Mouse (Mus musculus): Measurements from ENCODE around the gene Cdc42ep3. TPM values are rescaled to one million over a fixed set of nuclear protein-coding genes. Genes with fewer than 3 reads are reported as not detected.
A peak's percentile ranks its signal among the peaks of the same experiment; 100 is the strongest.

Gene Cdc42ep3
- total and polyA plus RNA-seq, 3 experiments = 0.11 TPM; not detected in 2

GRCm38 (mm10) chr17:79355271-79355991 is 540 bp upstream of the Cdc42ep3 start:
- DNase-seq (ENCODE audit: low spot score) = no peak
- H3K9me3 ChIP-seq (replicated peaks) = peaks cover 37% of the 10 kb centered on the region
- H3K27me3 ChIP-seq (ENCODE audit: insufficient read depth, low read length) = no peaks in the 10 kb centered on the region
- no peak for ATAC-seq (ENCODE audit: extremely low read depth, insufficient number of reproducible peaks, low FRiP score, poor library complexity, severe bottlenecking)
- TF ChIP-seq CTCF (IDR thresholded peaks at IDR 0.05; ENCODE audit: low read depth, low read length) (no peak), TAL1 (conservative IDR thresholded peaks at IDR 0.05; ENCODE audit: low read depth, low read length) (no peak), POLR2AphosphoS5 (IDR thresholded peaks at IDR 0.05; ENCODE audit: insufficient replicate concordance, low read depth, low read length) (no peak), GATA2 (IDR thresholded peaks at IDR 0.05; ENCODE audit: borderline replicate concordance, low read depth, low read length) (no peak), GATA1 (IDR thresholded peaks at IDR 0.05; ENCODE audit: borderline replicate concordance, low read length) (no peak)
- H3K4me3 ChIP-seq (ENCODE audit: low read depth, low read length) = no peak overlapping the region; the same call in 1 of the 2 replicates
- no peaks in the 10 kb centered on the region for H3K4me1 ChIP-seq (ENCODE audit: insufficient read depth, low read depth, low read length)
- H3K36me3 ChIP-seq (replicated peaks) = no peaks in the 10 kb centered on the region

GRCm38 (mm10) chr17:79354174-79354443 is 782 bp downstream of the Cdc42ep3 start:
- ATAC-seq (ENCODE audit: extremely low read depth, insufficient number of reproducible peaks, low FRiP score, poor library complexity, severe bottlenecking) = no peak
- no peak for TF ChIP-seq TAL1 (conservative IDR thresholded peaks at IDR 0.05; ENCODE audit: low read depth, low read length)
- no peak for TF ChIP-seq CTCF (IDR thresholded peaks at IDR 0.05; ENCODE audit: low read depth, low read length)
- TF ChIP-seq GATA2 (IDR thresholded peaks at IDR 0.05; ENCODE audit: borderline replicate concordance, low read depth, low read length) = no peak
- TF ChIP-seq POLR2AphosphoS5 (IDR thresholded peaks at IDR 0.05; ENCODE audit: insufficient replicate concordance, low read depth, low read length) = no peak
- TF ChIP-seq GATA1 (IDR thresholded peaks at IDR 0.05; ENCODE audit: borderline replicate concordance, low read length) = no peak
- no peak for DNase-seq (ENCODE audit: low spot score)
- Histone ChIP-seq H3K27me3 (ENCODE audit: insufficient read depth, low read length) (no peaks in the 10 kb centered on the region), H3K4me1 (ENCODE audit: insufficient read depth, low read depth, low read length) (no peaks in the 10 kb centered on the region), H3K9me3 (replicated peaks) (peaks cover 46% of the 10 kb centered on the region), H3K4me3 (ENCODE audit: low read depth, low read length) (peak overlapping the region; percentile 13; the same call in 1 of the 2 replicates), H3K36me3 (replicated peaks) (no peaks in the 10 kb centered on the region)

- Histone ChIP-seq H3K36me3 (replicated peaks) (no peaks in the 10 kb centered on the region), H3K27me3 (ENCODE audit: insufficient read depth, low read length) (no peaks in the 10 kb centered on the region), H3K4me3 (ENCODE audit: low read depth, low read length) (no peak overlapping the region), H3K9me3 (replicated peaks) (peaks cover 49% of the 10 kb centered on the region), H3K4me1 (ENCODE audit: insufficient read depth, low read depth, low read length) (no peaks in the 10 kb centered on the region)
- TF ChIP-seq GATA1 (IDR thresholded peaks at IDR 0.05; ENCODE audit: borderline replicate concordance, low read length) = no peak
- TF ChIP-seq POLR2AphosphoS5 (IDR thresholded peaks at IDR 0.05; ENCODE audit: insufficient replicate concordance, low read depth, low read length) = no peak
- TF ChIP-seq TAL1 (conservative IDR thresholded peaks at IDR 0.05; ENCODE audit: low read depth, low read length) = no peak
- TF ChIP-seq CTCF (IDR thresholded peaks at IDR 0.05; ENCODE audit: low read depth, low read length) = no peak
- no peak for TF ChIP-seq GATA2 (IDR thresholded peaks at IDR 0.05; ENCODE audit: borderline replicate concordance, low read depth, low read length)
- ATAC-seq (ENCODE audit: extremely low read depth, insufficient number of reproducible peaks, low FRiP score, poor library complexity, severe bottlenecking) (no peak), DNase-seq (ENCODE audit: low spot score) (no peak)
Measured at GRCm38 (mm10) chr17:79353446-79354173, 1.3 kb downstream of the Cdc42ep3 start.

- ATAC-seq (ENCODE audit: extremely low read depth, insufficient number of reproducible peaks, low FRiP score, poor library complexity, severe bottlenecking) = no peak
- Histone ChIP-seq H3K4me3 (ENCODE audit: low read depth, low read length) (no peak overlapping the region), H3K27me3 (ENCODE audit: insufficient read depth, low read length) (no peaks in the 10 kb centered on the region), H3K9me3 (replicated peaks) (peaks cover 48% of the 10 kb centered on the region), H3K4me1 (ENCODE audit: insufficient read depth, low read depth, low read length) (no peaks in the 10 kb centered on the region), H3K36me3 (replicated peaks) (no peaks in the 10 kb centered on the region)
- DNase-seq (ENCODE audit: low spot score) = no peak
- TF ChIP-seq TAL1 (conservative IDR thresholded peaks at IDR 0.05; ENCODE audit: low read depth, low read length) (no peak), CTCF (IDR thresholded peaks at IDR 0.05; ENCODE audit: low read depth, low read length) (no peak), GATA2 (IDR thresholded peaks at IDR 0.05; ENCODE audit: borderline replicate concordance, low read depth, low read length) (no peak), POLR2AphosphoS5 (IDR thresholded peaks at IDR 0.05; ENCODE audit: insufficient replicate concordance, low read depth, low read length) (no peak), GATA1 (IDR thresholded peaks at IDR 0.05; ENCODE audit: borderline replicate concordance, low read length) (no peak)
Measured at GRCm38 (mm10) chr17:79350751-79351191, 4.1 kb downstream of the Cdc42ep3 start.

GRCm38 (mm10) chr17:79349371-79349770 is 5.5 kb downstream of the Cdc42ep3 start:
- ATAC-seq (ENCODE audit: extremely low read depth, insufficient number of reproducible peaks, low FRiP score, poor library complexity, severe bottlenecking) (no peak), DNase-seq (ENCODE audit: low spot score) (no peak)
- Histone ChIP-seq H3K27me3 (ENCODE audit: insufficient read depth, low read length) (no peaks in the 10 kb centered on the region), H3K9me3 (replicated peaks) (peaks cover 43% of the 10 kb centered on the region), H3K36me3 (replicated peaks) (no peaks in the 10 kb centered on the region), H3K4me1 (ENCODE audit: insufficient read depth, low read depth, low read length) (no peaks in the 10 kb centered on the region), H3K4me3 (ENCODE audit: low read depth, low read length) (no peak overlapping the region)
- TF ChIP-seq POLR2AphosphoS5 (IDR thresholded peaks at IDR 0.05; ENCODE audit: insufficient replicate concordance, low read depth, low read length) = no peak

- no peaks in the 10 kb centered on the region for H3K36me3 ChIP-seq (replicated peaks)
- no peaks in the 10 kb centered on the region for H3K27me3 ChIP-seq (ENCODE audit: insufficient read depth, low read length)
- no peak for TF ChIP-seq GATA1 (IDR thresholded peaks at IDR 0.05; ENCODE audit: borderline replicate concordance, low read length)
- no peak for TF ChIP-seq CTCF (IDR thresholded peaks at IDR 0.05; ENCODE audit: low read depth, low read length)
- no peak for TF ChIP-seq TAL1 (conservative IDR thresholded peaks at IDR 0.05; ENCODE audit: low read depth, low read length)
- no peak for TF ChIP-seq GATA2 (IDR thresholded peaks at IDR 0.05; ENCODE audit: borderline replicate concordance, low read depth, low read length)
- TF ChIP-seq POLR2AphosphoS5 (IDR thresholded peaks at IDR 0.05; ENCODE audit: insufficient replicate concordance, low read depth, low read length) = no peak
- H3K4me1 ChIP-seq (ENCODE audit: insufficient read depth, low read depth, low read length) = no peaks in the 10 kb centered on the region
- DNase-seq (ENCODE audit: low spot score) = no peak
- ATAC-seq (ENCODE audit: extremely low read depth, insufficient number of reproducible peaks, low FRiP score, poor library complexity, severe bottlenecking) = no peak
- H3K9me3 ChIP-seq (replicated peaks) = peaks cover 41% of the 10 kb centered on the region
- H3K4me3 ChIP-seq (ENCODE audit: low read depth, low read length) = no peak overlapping the region
Measured at GRCm38 (mm10) chr17:79347920-79348589, 6.8 kb downstream of the Cdc42ep3 start.

Data from G1E (cell line).